Mouse (Mus musculus): ENCODE measurements around the gene Ankfn1. TPM values are rescaled to one million over a fixed set of nuclear protein-coding genes. Genes with fewer than 3 reads are reported as not detected.

Gene Ankfn1
- polyA plus RNA-seq, 1 experiment from 2014 or later: 1.8 TPM

DNA sequence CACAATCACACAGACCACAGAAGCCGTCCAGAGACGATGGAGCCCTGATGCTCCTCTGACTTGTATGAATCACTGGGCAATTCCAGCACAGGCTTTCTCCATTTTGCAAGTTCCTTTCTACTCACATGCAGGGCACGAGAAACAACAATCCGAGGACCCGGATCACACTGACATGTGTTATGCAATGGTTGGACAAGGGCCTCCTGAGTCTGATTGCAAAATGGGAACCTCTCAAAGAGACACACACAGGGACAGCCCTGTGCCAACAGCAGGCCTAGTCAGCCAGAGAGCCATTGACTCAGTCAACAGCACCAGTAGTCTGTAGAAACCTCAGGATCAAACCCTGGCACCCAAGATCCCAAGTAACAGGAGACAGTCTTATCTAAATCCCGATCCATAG lies 318.0 kb downstream of the Ankfn1 start:
- WGBS: 85% methylated on average over 6 of the region's 6 CpGs
- H3K9me3 ChIP-seq (replicated peaks): no peaks in the 10 kb centered on the region
- H3K36me3 ChIP-seq: no peaks in the 10 kb centered on the region
- H3K4me3 ChIP-seq (replicated peaks): no peak overlapping the region
- H3K4me2 ChIP-seq (replicated peaks): no peak overlapping the region
- no peak overlapping the region for H3K9ac ChIP-seq
- H3K27me3 ChIP-seq: no peaks in the 10 kb centered on the region
- no peak for ATAC-seq (ENCODE audit: insufficient number of reproducible peaks, low FRiP score, low TSS enrichment, low read depth)
- H3K27ac ChIP-seq (replicated peaks): no peak overlapping the region
- peaks cover 7% of the 10 kb centered on the region; the same call in 1 of the 2 replicates for H3K4me1 ChIP-seq

DNA sequence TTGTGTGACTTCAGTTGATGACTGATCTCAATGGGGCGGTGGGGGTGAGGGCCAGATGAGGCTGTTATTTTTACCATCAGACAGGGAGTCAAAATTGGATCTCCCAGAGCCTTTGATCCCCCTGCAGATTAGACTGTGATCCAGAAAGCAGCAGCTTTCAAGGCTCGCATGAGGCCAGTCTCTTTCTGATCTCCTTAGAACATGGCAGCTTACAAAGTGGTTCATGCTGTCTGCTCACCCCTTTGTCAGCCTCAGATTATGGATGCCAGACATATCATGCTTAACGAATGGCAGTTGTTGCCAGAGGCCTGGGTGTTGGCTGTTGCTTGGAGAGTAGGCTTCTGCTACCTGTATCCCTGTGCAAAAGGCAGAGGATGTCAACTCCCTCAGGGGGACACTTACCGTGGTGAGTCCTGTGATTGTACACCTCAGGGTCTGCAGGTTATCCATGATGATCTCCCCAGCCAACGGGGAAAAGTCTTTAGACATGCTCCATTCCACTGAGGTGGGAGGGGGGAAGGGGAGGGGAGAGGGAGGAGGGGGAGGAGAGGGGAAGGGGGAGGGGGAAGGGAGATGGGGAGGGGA lies 321.7 kb downstream of the Ankfn1 start:
- H3K27me3 ChIP-seq: no peaks in the 10 kb centered on the region
- WGBS: 11% methylated on average over 5 of the region's 5 CpGs
- H3K9ac ChIP-seq: no peak overlapping the region
- peaks cover 11% of the 10 kb centered on the region; the same call in 1 of the 2 replicates for H3K4me1 ChIP-seq
- no peaks in the 10 kb centered on the region for H3K9me3 ChIP-seq (replicated peaks)
- ATAC-seq (ENCODE audit: insufficient number of reproducible peaks, low FRiP score, low TSS enrichment, low read depth): no peak
- H3K36me3 ChIP-seq: no peaks in the 10 kb centered on the region
- 0 out of 2 replicates have a peak overlapping the region, but pooled peaks have one; percentile 11 for H3K27ac ChIP-seq (replicated peaks)
- H3K4me3 ChIP-seq (replicated peaks): no peak overlapping the region
- H3K4me2 ChIP-seq (replicated peaks): no peak overlapping the region

DNA sequence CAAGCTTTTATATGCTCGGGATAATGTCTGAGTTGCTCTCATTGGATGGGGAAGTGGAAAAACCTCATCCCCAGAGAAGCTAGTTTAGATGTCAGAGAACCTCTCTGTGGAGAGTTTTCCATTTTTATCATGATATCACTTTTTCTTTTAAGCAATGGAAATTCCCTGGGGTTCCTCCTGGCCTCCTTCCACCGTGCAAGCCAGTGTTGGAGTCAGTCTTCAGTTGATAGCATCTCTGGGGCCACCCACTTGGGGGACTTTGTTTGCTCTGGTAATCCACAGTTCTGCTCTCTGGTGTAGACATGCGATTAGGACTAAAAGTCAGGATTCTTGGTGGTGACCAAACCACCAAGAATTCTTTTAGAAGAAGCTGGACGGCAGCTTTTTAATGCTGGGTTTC lies 322.8 kb downstream of the Ankfn1 start:
- ATAC-seq (ENCODE audit: insufficient number of reproducible peaks, low FRiP score, low TSS enrichment, low read depth): no peak
- Histone ChIP-seq H3K4me1 (peaks cover 11% of the 10 kb centered on the region; the same call in 1 of the 2 replicates), H3K4me2 (replicated peaks) (no peak overlapping the region), H3K4me3 (replicated peaks) (no peak overlapping the region), H3K27me3 (no peaks in the 10 kb centered on the region), H3K27ac (replicated peaks) (no peak overlapping the region), H3K36me3 (no peaks in the 10 kb centered on the region), H3K9ac (no peak overlapping the region), H3K9me3 (replicated peaks) (no peaks in the 10 kb centered on the region)
- WGBS: 54% methylated on average over 4 of the region's 4 CpGs

DNA sequence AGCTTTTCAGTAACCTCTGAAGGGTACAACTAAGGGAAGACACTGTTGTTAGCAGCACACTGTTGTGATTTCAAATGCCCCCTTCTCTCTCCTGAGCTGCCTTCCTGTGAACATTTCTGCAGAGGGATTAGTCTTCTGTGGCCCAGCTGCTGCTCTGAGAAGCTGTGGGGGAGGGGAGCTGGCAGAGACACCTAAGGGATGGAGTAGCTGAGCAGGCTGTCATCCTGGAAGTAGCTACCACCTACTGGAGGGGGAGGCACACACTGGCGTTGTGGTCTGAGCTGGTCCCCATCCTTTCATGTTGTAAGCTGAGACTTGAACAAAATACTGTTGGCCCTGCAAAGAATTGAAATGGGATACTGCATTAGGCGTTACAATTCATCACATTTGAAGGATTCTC lies 324.6 kb downstream of the Ankfn1 start:
- Histone ChIP-seq H3K9ac (no peak overlapping the region), H3K27me3 (no peaks in the 10 kb centered on the region), H3K27ac (replicated peaks) (no peak overlapping the region), H3K36me3 (no peaks in the 10 kb centered on the region), H3K4me2 (replicated peaks) (no peak overlapping the region), H3K4me3 (replicated peaks) (no peak overlapping the region), H3K9me3 (replicated peaks) (no peaks in the 10 kb centered on the region), H3K4me1 (peaks cover 16% of the 10 kb centered on the region; the same call in 1 of the 2 replicates)
- ATAC-seq (ENCODE audit: insufficient number of reproducible peaks, low FRiP score, low TSS enrichment, low read depth): peak; percentile 73; the same call in 1 of the 2 replicates
- 11% methylated on average over 2 of the region's 2 CpGs for WGBS

DNA sequence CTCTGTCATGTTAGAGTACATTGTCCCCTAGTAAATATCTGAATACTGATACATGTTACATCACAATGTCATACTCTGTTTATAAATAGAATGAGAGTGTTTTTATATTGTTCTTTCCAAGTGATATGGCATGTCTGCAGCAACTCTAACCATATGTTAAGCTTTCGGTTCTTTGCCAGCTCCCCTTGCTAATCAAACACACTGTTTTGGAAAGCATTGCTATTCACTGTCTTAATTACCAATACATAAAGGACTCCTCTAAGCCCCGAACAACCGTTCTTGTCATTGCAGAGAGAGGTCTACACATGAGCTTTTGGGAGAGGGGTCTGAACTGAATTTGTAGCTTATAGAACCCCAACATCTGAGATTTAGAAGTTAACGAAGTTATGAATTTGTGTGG lies 327.0 kb downstream of the Ankfn1 start:
- Histone ChIP-seq H3K27ac (replicated peaks) (no peak overlapping the region), H3K4me3 (replicated peaks) (no peak overlapping the region), H3K4me2 (replicated peaks) (no peak overlapping the region), H3K36me3 (no peaks in the 10 kb centered on the region), H3K9ac (no peak overlapping the region), H3K9me3 (replicated peaks) (no peaks in the 10 kb centered on the region), H3K27me3 (no peaks in the 10 kb centered on the region), H3K4me1 (peaks cover 16% of the 10 kb centered on the region; the same call in 1 of the 2 replicates)
- WGBS: 64% methylated on average over 4 of the region's 4 CpGs
- ATAC-seq (ENCODE audit: insufficient number of reproducible peaks, low FRiP score, low TSS enrichment, low read depth): no peak

DNA sequence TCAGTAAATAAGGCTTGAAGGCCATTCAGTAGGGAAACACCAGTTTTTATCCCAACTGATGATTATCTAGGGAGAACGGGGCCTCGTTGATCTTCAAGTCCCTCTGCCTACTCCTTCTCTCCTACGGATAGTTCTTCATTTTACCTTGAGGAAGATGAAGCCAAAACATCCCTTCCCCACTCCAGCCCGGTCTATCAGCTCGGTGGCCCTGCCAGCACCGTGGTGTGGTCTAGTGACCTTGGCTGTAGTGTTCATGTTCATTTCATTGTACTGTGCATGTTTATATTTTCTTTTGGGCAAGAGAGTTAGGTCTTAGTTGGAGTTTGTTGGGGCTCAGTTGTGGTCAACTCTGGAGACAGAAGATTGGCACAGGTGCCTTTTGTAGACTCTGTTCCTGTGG lies 328.5 kb downstream of the Ankfn1 start:
- 83% methylated on average over 6 of the region's 6 CpGs for WGBS
- no peaks in the 10 kb centered on the region for H3K9me3 ChIP-seq (replicated peaks)
- no peak for ATAC-seq (ENCODE audit: insufficient number of reproducible peaks, low FRiP score, low TSS enrichment, low read depth)

DNA sequence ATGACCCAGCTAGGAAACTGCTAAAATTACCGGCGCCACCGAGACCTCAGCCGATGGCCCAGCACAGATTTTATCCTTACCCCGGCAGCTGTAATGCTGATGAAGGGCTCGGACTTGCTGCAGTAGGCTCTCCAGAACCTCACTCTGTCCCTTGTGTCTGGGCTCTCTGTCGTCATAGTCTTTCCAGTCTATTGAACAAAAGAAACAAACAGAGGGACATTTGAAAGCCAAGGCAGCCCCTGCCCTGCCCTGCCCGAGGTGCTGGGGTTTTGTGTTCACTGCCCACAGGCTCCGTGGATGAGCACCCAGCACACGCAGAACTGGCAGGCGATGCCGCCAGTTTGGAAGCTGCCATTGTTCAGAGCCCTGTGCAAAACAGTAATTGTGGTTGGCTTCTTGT lies 330.0 kb downstream of the Ankfn1 start:
- WGBS: 54% methylated on average over 12 of the region's 12 CpGs
- Histone ChIP-seq H3K9ac (no peak overlapping the region), H3K9me3 (replicated peaks) (no peaks in the 10 kb centered on the region), H3K4me2 (replicated peaks) (no peak overlapping the region), H3K27ac (replicated peaks) (0 out of 2 replicates have a peak overlapping the region, but pooled peaks have one; percentile 17), H3K4me1 (0 out of 2 replicates have a peak, but pooled peaks cover 10% of the 10 kb centered on the region), H3K36me3 (no peaks in the 10 kb centered on the region), H3K4me3 (replicated peaks) (no peak overlapping the region), H3K27me3 (no peaks in the 10 kb centered on the region)
- ATAC-seq (ENCODE audit: insufficient number of reproducible peaks, low FRiP score, low TSS enrichment, low read depth): no peak

More for the DNA sequence above, 328.5 kb downstream of the Ankfn1 start:
- Histone ChIP-seq H3K36me3 (no peaks in the 10 kb centered on the region), H3K4me3 (replicated peaks) (no peak overlapping the region), H3K27me3 (no peaks in the 10 kb centered on the region), H3K4me2 (replicated peaks) (no peak overlapping the region), H3K27ac (replicated peaks) (no peak overlapping the region), H3K9ac (no peak overlapping the region), H3K4me1 (peaks cover 16% of the 10 kb centered on the region; the same call in 1 of the 2 replicates)

DNA sequence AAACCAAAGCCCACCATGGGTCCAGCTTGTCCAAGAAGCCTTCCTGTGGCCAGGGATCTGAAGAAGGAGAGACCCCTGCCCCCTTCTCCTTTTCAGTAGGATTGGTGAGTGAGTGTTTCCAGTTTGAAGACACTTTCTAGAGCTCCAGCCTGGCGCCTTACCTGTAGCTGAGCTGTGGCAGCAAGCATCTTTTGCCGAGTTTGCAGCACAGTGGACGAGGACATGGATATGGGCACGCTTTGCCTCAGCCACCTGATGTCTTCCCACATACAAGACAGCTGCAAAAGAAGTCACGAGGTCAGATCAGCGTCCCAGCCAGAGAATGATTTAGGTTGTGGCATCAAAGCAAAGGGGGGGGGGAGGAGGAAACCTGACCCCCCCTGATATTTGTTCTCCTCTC lies 336.9 kb downstream of the Ankfn1 start:
- Histone ChIP-seq H3K4me3 (replicated peaks) (no peak overlapping the region), H3K4me1 (no peaks in the 10 kb centered on the region), H3K9ac (no peak overlapping the region), H3K36me3 (no peaks in the 10 kb centered on the region), H3K4me2 (replicated peaks) (no peak overlapping the region), H3K27ac (replicated peaks) (no peak overlapping the region), H3K27me3 (no peaks in the 10 kb centered on the region), H3K9me3 (replicated peaks) (no peaks in the 10 kb centered on the region)
- 82% methylated on average over 6 of the region's 6 CpGs for WGBS
- no peak for ATAC-seq (ENCODE audit: insufficient number of reproducible peaks, low FRiP score, low TSS enrichment, low read depth)

DNA sequence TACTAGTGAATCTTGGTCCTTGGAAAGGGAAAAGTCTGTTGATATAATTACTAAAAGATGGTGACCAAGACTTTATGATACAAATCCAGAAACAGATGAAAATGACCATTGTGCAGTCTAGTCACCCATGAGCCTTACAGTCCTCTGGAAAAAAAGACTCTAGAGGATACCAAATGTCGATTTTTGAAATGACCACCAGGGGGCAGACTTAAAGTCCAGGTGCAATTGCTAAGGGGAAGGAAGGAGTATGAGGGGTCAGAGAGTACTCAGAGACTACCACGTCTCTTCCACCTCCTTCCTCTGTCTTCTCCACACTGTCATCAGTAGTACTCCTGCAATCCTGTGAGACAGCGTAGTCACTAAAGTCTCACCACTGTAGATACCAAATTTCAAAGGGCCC lies 353.1 kb downstream of the Ankfn1 start:
- Histone ChIP-seq H3K36me3 (no peaks in the 10 kb centered on the region), H3K9ac (no peak overlapping the region), H3K4me2 (replicated peaks) (no peak overlapping the region), H3K4me3 (replicated peaks) (no peak overlapping the region), H3K27me3 (no peaks in the 10 kb centered on the region), H3K27ac (replicated peaks) (no peak overlapping the region), H3K4me1 (peaks cover 17% of the 10 kb centered on the region), H3K9me3 (replicated peaks) (no peaks in the 10 kb centered on the region)
- 59% methylated on average over 3 of the region's 3 CpGs for WGBS
- no peak for ATAC-seq (ENCODE audit: insufficient number of reproducible peaks, low FRiP score, low TSS enrichment, low read depth)

DNA sequence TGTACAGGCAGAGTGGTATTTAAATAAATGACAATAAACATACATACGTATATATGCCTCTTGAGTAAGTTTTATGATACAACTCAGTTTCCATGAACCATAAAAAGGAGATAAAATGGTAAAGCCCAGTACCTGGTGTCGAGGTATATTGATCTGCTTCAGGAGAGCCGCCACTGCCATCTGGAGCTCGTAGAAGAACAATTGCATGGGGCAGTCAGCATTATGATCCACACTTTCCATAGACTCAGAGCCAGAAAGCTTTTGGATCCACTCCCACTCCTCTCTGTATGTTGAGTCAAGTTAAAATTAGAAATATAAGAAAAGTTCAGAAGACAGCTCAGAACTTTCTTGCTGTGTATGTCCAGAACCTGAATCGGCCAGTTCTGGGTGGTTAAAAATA lies 354.8 kb downstream of the Ankfn1 start:
- Histone ChIP-seq H3K27ac (replicated peaks) (no peak overlapping the region), H3K4me2 (replicated peaks) (no peak overlapping the region), H3K9me3 (replicated peaks) (no peaks in the 10 kb centered on the region), H3K4me1 (peaks cover 17% of the 10 kb centered on the region), H3K27me3 (no peaks in the 10 kb centered on the region), H3K9ac (no peak overlapping the region), H3K36me3 (no peaks in the 10 kb centered on the region), H3K4me3 (replicated peaks) (no peak overlapping the region)
- 56% methylated on average over 5 of the region's 5 CpGs for WGBS
- no peak for ATAC-seq (ENCODE audit: insufficient number of reproducible peaks, low FRiP score, low TSS enrichment, low read depth)

DNA sequence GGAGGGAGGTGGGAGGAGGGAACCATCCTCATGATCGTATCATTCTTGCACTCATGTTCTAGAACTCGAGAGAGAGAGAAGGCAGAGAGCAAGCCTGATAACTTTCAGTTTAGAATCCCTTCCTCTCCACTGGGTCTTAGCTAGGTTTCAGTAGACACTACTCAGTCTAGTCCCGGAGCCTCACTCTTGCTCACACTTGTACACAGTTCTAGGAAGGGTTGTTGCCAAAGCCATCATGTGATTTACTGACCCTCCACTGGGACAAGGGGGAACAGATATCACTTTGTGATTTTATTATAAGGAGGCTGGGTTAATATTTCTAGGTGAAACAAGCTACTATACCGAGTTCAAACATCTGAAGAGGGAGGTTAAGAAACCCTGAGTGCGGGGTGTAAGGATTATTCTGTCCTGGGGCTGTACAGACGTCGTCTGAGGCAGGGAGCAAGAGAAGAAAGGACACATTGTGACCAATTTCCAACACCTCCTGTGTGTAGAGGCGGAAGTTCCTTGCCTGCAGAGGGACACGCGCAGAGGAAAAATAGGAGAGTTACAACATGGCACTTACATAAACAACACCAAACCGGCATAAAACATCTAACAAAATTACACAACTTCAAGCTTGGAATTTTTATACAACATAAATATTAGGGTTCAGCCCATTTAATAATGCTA lies 356.6 kb downstream of the Ankfn1 start:
- no peak overlapping the region for H3K9ac ChIP-seq
- H3K36me3 ChIP-seq: no peaks in the 10 kb centered on the region
- 49% methylated on average over 11 of the region's 11 CpGs for WGBS
- no peaks in the 10 kb centered on the region for H3K27me3 ChIP-seq
- ATAC-seq (ENCODE audit: insufficient number of reproducible peaks, low FRiP score, low TSS enrichment, low read depth): no peak
- no peak overlapping the region for H3K4me2 ChIP-seq (replicated peaks)
- no peak overlapping the region; the same call in 1 of the 2 replicates for H3K27ac ChIP-seq (replicated peaks)
- no peak overlapping the region for H3K4me3 ChIP-seq (replicated peaks)
- H3K9me3 ChIP-seq (replicated peaks): no peaks in the 10 kb centered on the region
- H3K4me1 ChIP-seq: peaks cover 17% of the 10 kb centered on the region

DNA sequence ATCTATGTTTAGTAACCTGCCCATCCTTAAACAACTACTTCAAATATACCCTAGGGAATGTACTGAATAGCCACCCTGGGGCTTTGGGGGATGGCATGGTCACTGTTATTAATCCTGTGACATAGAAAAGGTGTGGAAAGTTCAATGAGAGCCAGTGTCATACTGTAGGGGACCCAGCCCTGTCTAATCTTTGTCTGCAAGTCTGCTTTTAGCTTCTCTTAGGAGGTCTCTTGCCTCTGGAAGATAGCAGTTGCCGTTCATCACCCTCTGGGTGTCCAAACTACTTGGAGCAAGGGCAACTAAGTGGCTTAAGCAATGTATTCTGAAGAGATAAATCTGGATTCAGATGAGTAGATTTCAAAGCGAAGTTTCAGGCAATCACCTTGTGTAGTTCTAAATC lies 357.6 kb downstream of the Ankfn1 start:
- Histone ChIP-seq H3K4me1 (peaks cover 17% of the 10 kb centered on the region), H3K9me3 (replicated peaks) (no peaks in the 10 kb centered on the region), H3K4me2 (replicated peaks) (no peak overlapping the region), H3K9ac (no peak overlapping the region), H3K4me3 (replicated peaks) (no peak overlapping the region), H3K36me3 (no peaks in the 10 kb centered on the region), H3K27me3 (no peaks in the 10 kb centered on the region), H3K27ac (replicated peaks) (no peak overlapping the region)
- ATAC-seq (ENCODE audit: insufficient number of reproducible peaks, low FRiP score, low TSS enrichment, low read depth): no peak
- 95% methylated on average over 2 of the region's 2 CpGs for WGBS

Data from embryonic facial prominence, embryonic 15.5 days (tissue).